Mouse (Mus musculus) heart, adult 18-20 months (tissue): ENCODE measurements around the gene Arid4a. TPM values are rescaled to one million over a fixed set of nuclear protein-coding genes. Genes with fewer than 3 reads are reported as not detected.

Experiments
- total RNA-seq, 2 experiments: library from RNA; stranded (reverse); gene quantifications; 2 replicates each; pipeline ENCODE4 v1.2.3; 2021

Arid4a gene
- total RNA-seq, 2 experiments from 2014 or later: 11.1 to 12.2 TPM

Other genes starting within 250 kb of the Arid4a start
- gene Frmd6, start 190.5 kb upstream of the Arid4a start, total RNA-seq: 10 to 100 TPM; 36.7 to 37.1 TPM
- 100 to 1,000 TPM; 131 to 141 TPM for gene Actr10, start 78.1 kb upstream of the Arid4a start, total RNA-seq
- gene Psma3, start 41.4 kb upstream of the Arid4a start, total RNA-seq: 100 to 1,000 TPM; 182 to 184 TPM
- 1 to 10 TPM in 1 of 2 experiments, under 1 TPM in 1; 0.75 to 1.6 TPM for gene Tomm20l, start 95.4 kb downstream of the Arid4a start, total RNA-seq
- 10 to 100 TPM; 28.8 to 35.2 TPM for gene Timm9, start 120.7 kb downstream of the Arid4a start, total RNA-seq
- gene 2700049A03Rik, start 120.9 kb downstream of the Arid4a start, total RNA-seq: 1 to 10 TPM; 2.6 to 2.8 TPM